Mouse (Mus musculus) monocyte, adult 2 months (primary cell): ENCODE measurements around the gene Tnfsf13b.

ENCODE experiments used
- DNase-seq, 2 experiments: peaks; one replicate each; pipeline ENCODE4 v3.0.0; 2022; ENCODE audit warnings: low spot score in 2 of 2, low read depth in 1 of 2

Gene Tnfsf13b

GRCm38 (mm10) chr8:10006156-10006985, at the start of gene Tnfsf13b:
TSS of gene Tnfsf13b (plus strand) at chr8:10006467.
- peak; percentile 46 to 55 for DNase-seq

- DNase-seq: no peak
These were observed 47.9 kb upstream of the Tnfsf13b start for GRCm38 (mm10) chr8:9958338-9958737.

GRCm38 (mm10) chr8:9959919-9960318, 46.3 kb upstream of the Tnfsf13b start:
- no peak for DNase-seq

GRCm38 (mm10) chr8:9971866-9972265, 34.4 kb upstream of the Tnfsf13b start:
- no peak for DNase-seq

GRCm38 (mm10) chr8:9975276-9975675, 31.0 kb upstream of the Tnfsf13b start:
- no peak for DNase-seq

GRCm38 (mm10) chr8:9975898-9976611, 30.2 kb upstream of the Tnfsf13b start:
- peak; percentile 97 for DNase-seq

- DNase-seq: no peak
These were observed 29.3 kb upstream of the Tnfsf13b start for GRCm38 (mm10) chr8:9977016-9977415.

GRCm38 (mm10) chr8:9977573-9978314, 28.5 kb upstream of the Tnfsf13b start, which contains the start of the genes Lig4 and Abhd13:
TSS of gene Lig4 (minus strand) at chr8:9977686.
TSS of gene Abhd13 (plus strand) at chr8:9977707.
- DNase-seq: peak; percentile 95 to 96

GRCm38 (mm10) chr8:9978475-9979230, 27.6 kb upstream of the Tnfsf13b start:
- no peak for DNase-seq

- DNase-seq: no peak
These were observed 26.5 kb upstream of the Tnfsf13b start for GRCm38 (mm10) chr8:9979746-9980145.

- no peak for DNase-seq
These were observed 26.1 kb upstream of the Tnfsf13b start for GRCm38 (mm10) chr8:9980188-9980587.

- no peak for DNase-seq
These were observed 2.2 kb upstream of the Tnfsf13b start for GRCm38 (mm10) chr8:10004115-10004514.

- no peak for DNase-seq
These were observed 856 bp downstream of the Tnfsf13b start for GRCm38 (mm10) chr8:10006986-10007659.

GRCm38 (mm10) chr8:10007660-10008028, 1.4 kb downstream of the Tnfsf13b start:
- DNase-seq: no peak

GRCm38 (mm10) chr8:10016252-10016651, 10.0 kb downstream of the Tnfsf13b start:
- no peak for DNase-seq

- DNase-seq: no peak
These were observed 11.0 kb downstream of the Tnfsf13b start for GRCm38 (mm10) chr8:10017231-10017630.

- no peak for DNase-seq
These were observed 24.2 kb downstream of the Tnfsf13b start for GRCm38 (mm10) chr8:10030320-10031060.

GRCm38 (mm10) chr8:10031177-10031576, 24.9 kb downstream of the Tnfsf13b start:
- DNase-seq: no peak

- no peak for DNase-seq
These were observed 34.6 kb downstream of the Tnfsf13b start for GRCm38 (mm10) chr8:10040866-10041265.
